Mouse (Mus musculus) spleen, adult 2 months (tissue): ENCODE measurements around the gene Slc25a35.

Source experiments
- CTCF ChIP-seq: fragments of 200-500 bp; IDR thresholded peaks from 2 replicates; pipeline ENCODE4 v1.5.1; 2011; ENCODE audit warnings: mild to moderate bottlenecking, inconsistent platforms; ENCODE audit not compliant: insufficient read depth, insufficient read length, insufficient replicate concordance; ENCODE audit errors: extremely low read depth
- POLR2A ChIP-seq: fragments of 200-500 bp; IDR thresholded peaks from 2 replicates; pipeline ENCODE4 v1.6.1; 2011; ENCODE audit warnings: low read depth, low read length, inconsistent platforms

DNA sequence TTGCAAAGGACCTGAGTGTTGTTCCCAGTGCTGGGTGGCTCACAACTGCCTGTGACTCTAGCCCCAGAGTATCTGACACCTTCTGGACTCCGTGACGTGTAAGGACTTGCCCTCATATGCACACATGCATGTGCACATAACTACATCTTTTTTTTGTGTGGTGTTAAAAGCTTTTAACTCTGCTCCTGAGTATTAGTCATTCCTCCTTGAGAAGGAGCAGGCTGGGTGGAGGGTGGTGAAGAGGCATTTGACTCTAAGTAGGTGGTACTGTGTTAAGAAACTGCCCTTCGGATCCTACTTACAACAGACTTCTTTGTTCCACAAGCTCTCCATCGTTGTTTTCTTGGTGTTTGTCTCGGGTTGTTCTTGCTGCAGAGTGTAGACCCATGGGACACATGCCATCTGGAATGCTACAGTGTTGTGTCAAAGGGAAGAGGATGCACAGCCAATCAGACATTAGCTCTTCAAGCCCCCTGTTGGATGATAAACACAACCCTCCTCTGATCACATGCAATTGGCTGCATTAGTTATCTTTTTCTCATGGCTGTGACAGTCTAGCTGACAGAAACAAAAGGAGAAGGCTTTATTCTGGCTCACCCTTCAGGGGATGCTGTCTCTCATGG, 33.9 kb upstream of the Slc25a35 start:
- TF ChIP-seq CTCF: no peak
- TF ChIP-seq POLR2A: no peak
